25 mouse cellular contexts compared by ENCODE assay signal in the genomic region with DNA sequence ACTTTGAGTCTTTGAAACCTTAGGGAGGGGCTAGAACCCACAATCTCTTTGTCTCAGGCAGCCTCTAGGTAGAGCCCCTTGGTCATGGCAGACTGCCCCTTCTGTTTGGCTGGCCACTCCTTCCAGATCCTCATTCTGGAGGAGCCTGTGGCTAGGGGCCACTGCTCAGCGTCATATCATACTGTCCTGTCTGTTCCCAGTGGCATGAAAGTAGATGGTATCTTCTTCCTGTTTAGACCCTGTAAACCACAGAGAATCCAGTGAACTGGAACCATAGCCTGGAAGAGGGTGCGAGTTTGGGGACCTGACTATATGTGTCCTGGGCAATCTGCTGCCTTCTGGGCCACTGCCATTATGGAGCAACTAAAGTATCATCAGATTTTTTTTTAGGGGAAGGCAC. TPM values are rescaled to one million over a fixed set of nuclear protein-coding genes. Genes with fewer than 3 reads are reported as not detected.
"Had no signal": no experiment of that assay in that cellular context is flagged by ENCODE, and none has a peak within 500 bp of the region (broad histone marks: within the 10 kb centered on the region; RNA-seq: fewer than 3 reads in every experiment).

No protein-coding gene starts in this region.

RNA-seq across cellular contexts. Expression of a gene that starts 0.8 kb away (rescaled TPM):
- total RNA-seq: hindbrain, postnatal 0 days had no signal
- polyA plus RNA-seq: heart, embryonic 10.5 days; heart, embryonic 12.5 days; hindbrain, embryonic 11.5 days; hindbrain, embryonic 13.5 days; hindbrain, embryonic 15.5 days; hindbrain, postnatal 0 days; intestine, embryonic 14.5 days; kidney, embryonic 14.5 days; kidney, embryonic 16.5 days; limb, embryonic 10.5 days; limb, embryonic 12.5 days; limb, embryonic 14.5 days; liver, embryonic 13.5 days; liver, embryonic 15.5 days had no signal

RNA-seq across cellular contexts. Expression of a gene that starts 29.2 kb away (rescaled TPM):
- total RNA-seq: gastrocnemius, adult 2 months; gastrocnemius, postnatal 10 days; gastrocnemius, postnatal 25 days; gastrocnemius, postnatal 4 days; heart, adult 18-20 months; heart, postnatal 10 days; heart, postnatal 25 days; heart, postnatal 4 days had no signal
- polyA plus RNA-seq: heart, embryonic 10.5 days; heart, embryonic 12.5 days; heart, embryonic 14.5 days; heart, embryonic 16.5 days; hindbrain, embryonic 11.5 days; hindbrain, embryonic 13.5 days; hindbrain, embryonic 15.5 days; intestine, embryonic 14.5 days; intestine, postnatal 0 days; kidney, embryonic 14.5 days; kidney, embryonic 16.5 days; limb, embryonic 10.5 days; limb, embryonic 12.5 days; limb, embryonic 14.5 days; liver, embryonic 13.5 days; liver, embryonic 15.5 days had no signal
